Mouse (Mus musculus) E14TG2a.4 (cell line): ENCODE measurements around the gene Baiap2l1.

Experiments
- H3K27me3 ChIP-seq: 2 replicates; pipeline ENCODE4 v1.6.1; 2014; ENCODE audit warnings: low read length, control low read depth; ENCODE audit not compliant: insufficient read depth
- H3K36me3 ChIP-seq: 2 replicates; pipeline ENCODE4 v1.6.1; 2014; ENCODE audit warnings: low read length, control low read depth; ENCODE audit not compliant: insufficient read depth
- H3K4me1 ChIP-seq: replicated peaks from 2 replicates; pipeline ENCODE4 v1.6.1; 2014; ENCODE audit warnings: low read depth, low read length, control low read depth
- H3K4me3 ChIP-seq: replicated peaks from 2 replicates; pipeline ENCODE4 v1.5.1; 2014; ENCODE audit warnings: mild to moderate bottlenecking, low read length
- H3K9me3 ChIP-seq: 2 replicates; pipeline ENCODE4 v1.6.1; 2014; ENCODE audit warnings: low read length, control low read depth
- CTCF ChIP-seq: conservative IDR thresholded peaks from 2 replicates; pipeline ENCODE4 v1.5.1; 2014; ENCODE audit warnings: low read length
- NANOG ChIP-seq: IDR thresholded peaks from 2 replicates; pipeline ENCODE4 v1.6.1; 2014; ENCODE audit warnings: borderline replicate concordance, low read length, mixed read lengths
- POU5F1 ChIP-seq: IDR thresholded peaks from 2 replicates; pipeline ENCODE4 v1.6.1; 2014; ENCODE audit warnings: low read length, borderline replicate concordance

The Baiap2l1 gene

GRCm38 (mm10) chr5:144308929-144309328, 49.0 kb downstream of the Baiap2l1 start:
- H3K4me3 ChIP-seq: no peak overlapping the region
- peaks cover 9% of the 10 kb centered on the region for H3K4me1 ChIP-seq
- no peaks in the 10 kb centered on the region for H3K27me3 ChIP-seq
- H3K36me3 ChIP-seq: no peaks in the 10 kb centered on the region
- peaks cover 41% of the 10 kb centered on the region for H3K9me3 ChIP-seq
- no peak for TF ChIP-seq POU5F1
- no peak for TF ChIP-seq CTCF
- TF ChIP-seq NANOG: no peak

- TF ChIP-seq CTCF (no peak), NANOG (no peak), POU5F1 (no peak)
- no peak overlapping the region for H3K4me3 ChIP-seq
- no peaks in the 10 kb centered on the region for H3K4me1 ChIP-seq
- no peaks in the 10 kb centered on the region for H3K36me3 ChIP-seq
- peaks cover 29% of the 10 kb centered on the region for H3K9me3 ChIP-seq
- no peaks in the 10 kb centered on the region for H3K27me3 ChIP-seq
These were observed 54.8 kb downstream of the Baiap2l1 start for GRCm38 (mm10) chr5:144303071-144303470.

- H3K4me3 ChIP-seq: no peak overlapping the region
- H3K36me3 ChIP-seq: no peaks in the 10 kb centered on the region
- H3K4me1 ChIP-seq: no peaks in the 10 kb centered on the region
- no peaks in the 10 kb centered on the region for H3K27me3 ChIP-seq
- no peak for TF ChIP-seq NANOG
- TF ChIP-seq CTCF: no peak
- TF ChIP-seq POU5F1: no peak
- no peaks in the 10 kb centered on the region for H3K9me3 ChIP-seq
These were observed 61.8 kb downstream of the Baiap2l1 start for GRCm38 (mm10) chr5:144296090-144296604.

DNA sequence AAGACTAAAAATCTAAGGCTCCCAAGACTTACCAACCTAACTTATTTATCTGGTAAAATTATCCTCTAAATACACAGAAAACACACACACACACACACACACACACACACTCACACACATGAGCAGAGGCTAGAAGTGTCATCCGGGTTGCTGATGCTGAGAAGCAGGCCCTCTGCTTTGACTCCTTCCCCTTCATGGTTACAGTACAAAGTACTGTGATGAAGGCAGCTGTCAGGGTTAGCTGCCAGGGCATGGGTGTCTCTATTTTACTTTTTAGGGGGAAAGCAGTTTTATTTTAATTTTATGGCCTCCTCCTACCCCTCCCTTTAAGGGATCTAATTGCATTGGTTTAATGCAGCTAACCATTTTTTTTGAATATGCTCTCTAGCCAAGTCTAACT, 62.6 kb downstream of the Baiap2l1 start:
- H3K27me3 ChIP-seq: no peaks in the 10 kb centered on the region
- H3K9me3 ChIP-seq: no peaks in the 10 kb centered on the region
- no peaks in the 10 kb centered on the region for H3K4me1 ChIP-seq
- TF ChIP-seq POU5F1 (no peak), CTCF (no peak), NANOG (no peak)
- no peaks in the 10 kb centered on the region for H3K36me3 ChIP-seq
- no peak overlapping the region for H3K4me3 ChIP-seq

DNA sequence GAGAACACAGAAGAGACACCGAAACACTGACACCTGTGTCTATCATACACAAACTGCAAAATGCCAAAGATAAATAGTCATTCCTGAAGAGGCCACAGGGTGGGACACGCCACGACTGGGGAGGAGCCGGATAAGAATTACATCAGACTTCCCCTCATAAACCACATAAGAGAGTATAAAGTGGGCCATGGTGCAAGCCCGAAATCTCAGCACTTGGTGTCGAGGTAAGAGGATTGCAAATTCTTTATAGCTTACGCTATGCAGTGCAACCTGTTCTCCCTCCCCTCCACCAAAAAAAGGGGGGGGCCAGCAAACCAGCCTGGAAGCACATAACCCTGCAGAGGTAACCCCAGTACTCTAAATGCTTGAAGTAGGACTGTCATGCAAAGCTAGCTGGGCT, 63.0 kb downstream of the Baiap2l1 start:
- TF ChIP-seq POU5F1 (no peak), NANOG (no peak), CTCF (no peak)
- no peak overlapping the region for H3K4me3 ChIP-seq

GRCm38 (mm10) chr5:144289769-144290440, 68.0 kb downstream of the Baiap2l1 start:
- H3K27me3 ChIP-seq: no peaks in the 10 kb centered on the region
- no peak overlapping the region for H3K4me3 ChIP-seq
- H3K36me3 ChIP-seq: no peaks in the 10 kb centered on the region
- H3K4me1 ChIP-seq: no peaks in the 10 kb centered on the region
- no peak for TF ChIP-seq POU5F1
- no peak for TF ChIP-seq CTCF
- TF ChIP-seq NANOG: no peak
- no peaks in the 10 kb centered on the region for H3K9me3 ChIP-seq

More for the DNA sequence above, 63.0 kb downstream of the Baiap2l1 start:
- Histone ChIP-seq H3K9me3 (no peaks in the 10 kb centered on the region), H3K27me3 (no peaks in the 10 kb centered on the region), H3K4me1 (no peaks in the 10 kb centered on the region), H3K36me3 (no peaks in the 10 kb centered on the region)

GRCm38 (mm10) chr5:144288391-144288790, 69.5 kb downstream of the Baiap2l1 start:
- H3K36me3 ChIP-seq: no peaks in the 10 kb centered on the region
- H3K9me3 ChIP-seq: no peaks in the 10 kb centered on the region
- H3K27me3 ChIP-seq: no peaks in the 10 kb centered on the region
- TF ChIP-seq CTCF (no peak), POU5F1 (no peak), NANOG (no peak)
- no peaks in the 10 kb centered on the region for H3K4me1 ChIP-seq
- no peak overlapping the region for H3K4me3 ChIP-seq

DNA sequence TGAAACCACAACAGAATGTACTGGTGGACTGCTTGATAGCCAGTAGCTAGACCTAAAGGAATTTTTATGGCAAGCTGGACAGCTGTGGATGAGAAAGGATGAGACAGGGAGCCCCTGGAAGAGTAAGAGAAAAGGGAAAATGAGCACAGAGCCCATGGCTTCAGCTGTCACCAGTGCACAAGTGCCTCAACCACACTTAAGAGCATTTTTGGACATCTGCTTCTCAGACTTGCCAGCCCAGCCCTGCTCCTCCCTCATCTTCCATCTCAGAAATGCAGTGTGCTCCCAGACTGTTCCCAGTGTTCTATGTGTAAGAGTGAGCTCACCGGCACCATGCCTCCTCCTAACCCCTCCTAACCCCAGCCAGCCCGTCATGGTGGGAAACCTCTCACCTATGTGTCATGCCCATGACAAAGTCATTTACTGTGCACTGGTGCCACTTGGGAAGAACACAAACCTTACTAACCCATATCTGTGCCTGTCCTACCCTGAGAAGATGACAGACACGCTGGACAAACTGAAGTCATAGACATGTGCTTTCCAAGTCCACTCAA, 70.6 kb downstream of the Baiap2l1 start:
- Histone ChIP-seq H3K9me3 (no peaks in the 10 kb centered on the region), H3K27me3 (no peaks in the 10 kb centered on the region), H3K4me3 (no peak overlapping the region), H3K4me1 (no peaks in the 10 kb centered on the region), H3K36me3 (no peaks in the 10 kb centered on the region)
- no peak for TF ChIP-seq NANOG
- TF ChIP-seq CTCF: no peak
- TF ChIP-seq POU5F1: no peak

GRCm38 (mm10) chr5:144286591-144287266, 71.2 kb downstream of the Baiap2l1 start:
- no peaks in the 10 kb centered on the region for H3K36me3 ChIP-seq
- no peaks in the 10 kb centered on the region for H3K4me1 ChIP-seq
- H3K4me3 ChIP-seq: no peak overlapping the region
- TF ChIP-seq NANOG (no peak), POU5F1 (no peak), CTCF (no peak)
- H3K9me3 ChIP-seq: no peaks in the 10 kb centered on the region
- H3K27me3 ChIP-seq: no peaks in the 10 kb centered on the region
